Mouse (Mus musculus) c-Kit-positive CD71-positive TER-119-positive erythroid progenitor cells, embryonic 14.5 days (primary cell): ENCODE results near the gene Ncbp2.
A peak's percentile ranks its signal among the peaks of the same experiment; 100 is the strongest.

Source experiments
- DNase-seq: peaks from one replicate; pipeline ENCODE4 v3.0.0-alpha.2; 2013; ENCODE audit warnings: low spot score

Gene Ncbp2

DNA sequence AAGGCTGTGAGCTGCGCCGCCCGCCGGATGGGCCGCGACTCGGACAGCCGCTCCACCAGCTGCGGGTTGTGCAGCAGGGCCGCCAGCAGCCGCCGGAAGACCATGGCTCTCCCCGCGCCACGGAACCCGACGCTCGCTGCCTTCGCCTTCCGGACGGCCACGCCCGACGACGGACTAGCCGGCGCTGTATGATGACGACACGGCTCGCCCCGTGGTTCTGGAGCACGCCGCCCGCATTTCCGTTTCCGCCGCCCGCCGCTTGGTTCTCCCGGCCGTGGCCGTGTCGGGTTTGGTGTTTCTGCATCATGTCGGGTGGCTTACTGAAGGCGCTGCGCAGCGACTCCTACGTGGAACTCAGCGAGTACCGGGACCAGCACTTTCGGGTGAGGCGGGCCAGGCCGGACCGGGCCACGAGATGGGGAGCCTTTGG is at the start of gene Ncbp2, which contains the start of gene 0610012G03Rik:
Gene Ncbp2 (plus strand): TSS at position 169 of the 430 bp plus-strand sequence.
Gene 0610012G03Rik (minus strand): TSS at position 150 of the 430 bp plus-strand sequence.
- DNase-seq: peak; percentile 91

DNA sequence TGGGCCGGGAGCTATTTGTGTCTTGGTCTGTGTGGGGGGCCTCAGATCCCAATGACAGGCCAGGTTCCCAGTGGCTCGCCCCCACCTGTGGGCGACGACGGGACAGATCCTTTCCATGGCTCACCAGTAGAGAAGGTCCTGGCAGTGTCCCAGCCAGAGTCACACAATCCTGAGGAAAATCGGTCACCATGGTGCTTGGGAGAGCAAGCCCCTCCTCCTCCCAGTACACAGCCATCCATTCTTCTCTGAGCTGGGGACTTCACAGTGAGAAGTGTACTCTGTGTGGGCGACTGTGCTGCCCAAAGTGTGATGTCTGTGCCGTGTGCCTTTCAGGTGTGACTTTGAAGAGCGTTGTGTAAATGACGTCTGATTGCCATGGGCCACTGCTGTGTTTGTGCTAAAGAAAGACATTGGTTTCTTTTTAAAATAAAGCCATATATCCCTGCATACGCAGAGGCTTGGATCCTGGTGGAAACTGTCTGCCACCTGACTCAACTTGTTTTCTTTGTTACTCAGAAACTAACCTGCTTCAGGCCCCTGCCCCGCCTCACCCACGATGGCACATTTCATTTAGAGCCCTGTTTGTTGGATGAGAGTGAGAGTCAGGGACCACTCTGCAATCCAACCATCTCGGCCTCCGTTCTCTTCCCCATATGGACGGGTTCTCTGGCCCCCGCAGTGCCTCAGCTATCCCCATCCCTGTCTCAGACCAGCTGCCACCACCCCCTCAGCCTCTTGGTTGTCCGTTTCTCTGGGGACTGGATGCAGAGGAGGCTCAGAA is 49.6 kb upstream of the Ncbp2 start:
- DNase-seq: no peak

DNA sequence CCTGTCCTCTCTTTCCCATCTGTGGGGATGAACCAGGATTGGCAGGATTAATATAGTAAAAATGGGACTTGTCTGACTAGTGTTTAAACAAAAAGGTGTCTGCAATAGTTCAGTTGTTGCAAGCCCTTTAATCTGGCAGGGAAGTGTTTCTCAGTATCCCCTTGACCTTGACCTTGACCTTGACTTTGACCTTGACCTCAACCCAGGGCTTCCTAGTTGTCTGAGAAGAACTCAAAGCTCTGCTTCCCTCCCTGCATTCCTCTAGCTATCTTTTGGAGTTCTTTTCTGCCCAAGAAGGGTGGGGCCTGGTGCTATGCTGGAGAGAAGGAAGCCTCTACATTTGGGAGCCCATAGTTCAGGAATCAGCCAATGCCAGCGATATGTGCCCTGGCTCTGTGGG is 46.4 kb upstream of the Ncbp2 start:
- no peak for DNase-seq

DNA sequence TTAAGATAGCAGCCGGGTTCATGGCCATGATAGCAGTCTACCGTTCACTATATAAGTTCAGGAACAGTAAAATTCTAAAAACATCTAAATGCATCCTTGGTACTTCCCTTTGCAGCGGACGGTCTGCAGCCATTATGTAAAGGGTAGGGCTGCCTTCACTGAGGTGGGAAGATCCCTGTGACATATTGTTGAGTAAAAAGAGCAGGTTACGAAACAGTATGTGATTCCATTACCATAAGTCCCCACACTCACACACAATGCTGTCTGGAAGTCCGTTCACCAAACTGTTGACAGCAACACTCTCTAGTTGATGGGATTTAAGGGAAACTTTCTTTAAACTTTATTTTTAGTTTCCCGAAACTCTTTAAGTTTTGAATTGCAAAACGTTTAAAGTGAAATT is 45.1 kb upstream of the Ncbp2 start:
- DNase-seq: no peak

DNA sequence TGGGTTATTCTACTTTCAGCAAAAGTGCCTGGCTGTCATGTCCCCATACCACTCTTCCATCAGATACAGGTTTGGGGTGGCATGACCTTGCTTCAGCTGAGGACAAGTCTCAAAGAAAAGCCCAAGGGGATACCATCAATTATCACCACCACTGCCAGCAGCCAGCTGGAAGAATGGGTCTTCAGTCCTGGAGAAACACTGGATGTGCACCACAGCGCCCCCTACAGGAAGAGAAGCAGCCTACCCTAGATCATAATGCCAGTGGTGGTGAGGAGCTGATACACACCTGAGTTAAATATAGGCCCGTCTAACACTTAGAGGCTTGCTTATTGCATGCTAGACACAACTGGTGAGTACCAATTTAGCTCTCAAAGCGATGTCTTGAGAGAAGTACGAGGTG is 43.0 kb upstream of the Ncbp2 start:
- DNase-seq: peak; percentile 49

DNA sequence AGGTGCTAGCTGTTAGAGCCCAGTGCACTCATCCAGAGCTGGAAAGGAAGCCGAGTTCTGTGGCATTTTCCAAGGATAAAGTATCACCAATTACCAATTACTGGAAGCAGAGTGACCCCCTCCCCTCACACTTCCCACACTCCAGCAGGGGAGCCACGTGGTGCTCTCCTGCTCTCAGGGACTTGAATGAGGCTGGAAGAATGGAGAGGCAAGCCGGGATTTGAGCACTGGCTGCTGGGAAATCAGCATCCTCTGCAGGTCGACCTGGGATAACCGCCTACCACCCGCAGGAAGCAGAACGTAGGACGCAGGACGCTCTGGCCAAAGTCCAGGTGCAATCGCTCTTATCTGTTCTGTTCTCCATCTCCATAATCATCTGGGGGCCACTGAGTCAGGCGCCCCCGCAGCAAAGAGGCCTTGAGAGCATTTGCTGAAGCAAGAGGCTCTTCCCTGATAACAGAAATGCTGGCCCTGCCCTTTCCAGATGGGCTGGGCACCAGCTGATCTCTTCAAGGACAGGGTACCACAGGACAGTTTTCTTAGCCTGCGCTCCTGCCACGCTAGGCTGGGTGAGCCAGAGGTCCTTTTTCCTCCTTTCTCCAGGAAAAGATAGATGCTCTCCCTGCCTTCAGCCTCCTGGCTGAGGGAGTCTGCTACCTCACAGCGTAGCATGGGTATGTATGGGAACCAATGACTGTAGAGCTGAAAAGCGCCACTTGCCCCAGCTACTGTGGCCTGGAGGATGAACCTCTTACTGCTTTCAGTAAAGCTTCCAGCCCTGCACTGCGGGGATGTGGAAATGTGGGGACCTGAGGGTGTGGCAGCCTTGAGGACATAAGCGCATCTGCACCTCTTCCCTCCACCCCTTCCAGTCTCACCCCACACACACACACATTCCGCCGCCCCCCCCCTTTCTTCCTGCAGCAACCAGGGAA is 42.2 kb upstream of the Ncbp2 start:
- no peak for DNase-seq

DNA sequence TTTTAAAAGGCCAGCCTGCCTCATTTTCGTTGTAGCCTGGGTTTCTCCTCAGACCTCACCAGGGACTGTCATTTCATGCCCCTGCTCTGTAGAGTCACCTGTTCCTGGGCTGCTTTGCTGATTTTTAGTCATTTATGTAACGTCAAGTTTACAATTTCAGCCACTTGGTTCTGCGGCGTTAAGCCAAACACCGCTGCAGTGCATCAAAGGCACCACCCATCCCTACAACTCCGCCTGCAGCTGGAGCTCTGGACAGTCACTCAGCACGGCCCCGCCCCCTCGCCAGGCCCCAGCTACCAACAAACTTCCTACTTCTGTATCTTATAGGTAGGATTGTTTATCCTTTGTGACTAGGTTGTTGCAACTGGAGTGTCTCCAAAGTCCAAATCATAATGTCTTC is 41.4 kb upstream of the Ncbp2 start:
- no peak for DNase-seq

DNA sequence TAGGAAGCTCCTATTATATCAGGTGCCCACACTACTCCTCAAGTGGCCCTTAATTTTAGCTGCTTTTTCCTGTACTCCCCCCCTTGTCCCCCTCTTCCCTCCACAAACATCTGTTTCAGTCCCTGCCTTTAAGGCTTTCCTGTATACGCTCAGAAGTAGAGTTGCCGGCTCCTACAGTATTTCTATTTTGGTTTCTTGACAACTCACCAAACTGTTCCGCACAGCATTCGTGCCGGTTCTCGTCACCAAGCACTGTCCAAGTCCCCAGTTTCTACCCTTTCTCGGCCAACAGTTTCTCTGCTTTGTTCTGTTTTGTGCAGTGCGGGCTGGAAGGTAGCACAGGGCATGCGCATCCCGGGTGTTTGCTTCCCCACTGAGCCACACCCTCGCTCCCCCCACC is 39.4 kb upstream of the Ncbp2 start:
- no peak for DNase-seq

DNA sequence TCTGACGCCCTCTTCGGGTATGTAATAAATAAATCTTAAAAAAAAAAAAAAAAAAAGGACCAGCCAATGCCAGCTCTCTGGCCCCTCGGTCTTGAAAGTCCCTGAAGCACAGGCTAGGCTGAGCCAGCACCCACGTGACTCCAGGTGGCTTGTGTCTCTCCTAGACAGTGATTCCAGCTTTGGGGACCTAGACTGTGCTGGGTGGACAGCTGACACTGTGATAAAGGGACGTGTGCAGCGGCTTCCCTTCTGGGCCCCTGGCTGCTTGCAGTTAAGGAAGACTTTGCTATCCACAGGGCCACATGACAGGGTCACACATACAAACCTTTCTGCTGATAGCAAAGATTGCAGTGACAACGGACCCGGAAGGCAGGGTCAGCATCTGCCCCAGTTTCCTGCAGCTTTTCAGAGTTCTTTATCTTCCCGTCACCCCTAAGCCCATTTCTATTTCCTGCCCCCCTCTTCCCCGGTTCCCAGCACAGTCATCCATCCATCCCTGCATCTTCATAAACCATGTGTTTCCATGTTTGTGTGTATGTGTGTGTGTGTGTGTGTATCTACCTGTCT is 37.9 kb upstream of the Ncbp2 start:
- DNase-seq: no peak

DNA sequence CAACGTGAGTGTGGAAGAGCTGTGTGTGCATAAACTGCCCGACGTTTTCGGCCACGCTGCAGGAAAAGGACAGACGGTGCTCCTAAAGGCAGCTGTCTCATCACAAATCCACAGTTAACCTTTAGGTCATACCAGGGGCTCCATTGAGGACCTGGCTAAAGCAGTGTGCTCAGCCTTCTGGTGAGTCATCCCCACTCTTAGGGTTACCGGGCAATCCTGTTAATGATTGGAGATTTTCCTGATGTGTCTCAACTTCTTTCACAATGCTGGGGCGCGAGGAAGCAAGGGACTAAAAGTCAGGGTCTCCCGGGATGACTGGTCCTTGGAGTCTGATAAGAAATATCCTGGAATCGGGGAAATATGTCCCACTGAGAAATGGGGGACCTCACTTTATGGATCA is 30.5 kb upstream of the Ncbp2 start:
- DNase-seq: no peak

DNA sequence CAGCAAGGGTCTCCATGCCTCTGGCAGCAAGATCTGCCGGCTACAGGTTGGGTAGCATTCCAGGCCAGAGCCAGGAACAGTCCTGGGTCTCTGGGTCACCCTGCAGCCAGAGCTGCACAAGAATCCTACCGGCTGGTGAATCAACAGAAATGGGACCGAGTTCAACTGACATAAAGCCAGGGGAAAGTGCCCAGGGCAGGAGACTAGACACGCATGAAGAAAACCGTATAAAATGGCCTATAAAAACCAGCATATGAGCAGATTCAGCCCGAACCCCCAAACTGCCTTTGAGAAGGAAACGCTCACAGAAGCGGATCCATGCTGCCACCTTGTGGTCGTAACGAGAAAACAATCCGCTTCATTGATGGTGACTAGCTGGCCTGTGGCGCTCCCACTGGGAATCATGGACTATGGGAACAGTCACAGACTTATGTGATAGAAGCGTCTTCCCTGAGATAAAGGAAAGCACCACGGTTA is 30.0 kb upstream of the Ncbp2 start:
- DNase-seq: peak; percentile 67

DNA sequence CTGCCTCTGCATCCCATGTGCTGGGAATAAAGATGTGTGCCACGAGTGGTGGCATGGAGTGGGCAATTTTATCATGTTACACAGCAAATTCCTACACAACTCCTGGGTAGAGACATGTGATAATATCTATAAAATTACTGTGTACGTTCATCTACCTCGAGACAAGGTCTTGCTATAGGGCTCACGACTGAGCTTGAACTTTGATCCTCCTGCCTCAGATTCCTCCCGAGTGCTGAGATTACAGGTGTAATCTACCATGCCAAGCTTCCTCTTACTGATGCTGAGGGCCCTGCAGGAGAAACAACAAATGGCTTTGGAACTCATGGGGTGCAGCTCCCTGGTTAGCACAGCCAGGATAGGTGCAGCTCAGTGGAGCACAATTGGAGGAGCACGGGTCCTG is 23.9 kb upstream of the Ncbp2 start:
- no peak for DNase-seq

DNA sequence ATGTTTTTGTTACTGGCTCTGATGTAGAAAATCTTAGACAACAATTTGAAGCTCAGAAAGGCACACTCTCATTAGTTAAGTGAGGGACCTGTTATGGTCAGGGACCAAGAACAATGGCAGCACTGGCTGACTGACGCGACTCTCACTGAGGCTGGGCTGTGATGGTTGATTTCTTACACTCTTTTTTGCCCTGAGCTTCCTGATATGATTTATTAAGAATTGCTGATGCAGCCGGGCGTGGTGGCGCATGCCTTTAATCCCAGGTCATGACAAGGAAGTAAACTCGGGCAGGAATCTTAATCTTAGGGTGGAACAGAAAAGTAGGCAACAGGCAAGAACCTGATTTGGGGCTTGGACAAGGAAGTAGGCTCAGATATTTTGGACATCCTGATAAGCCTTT is 22.2 kb upstream of the Ncbp2 start:
- no peak for DNase-seq

DNA sequence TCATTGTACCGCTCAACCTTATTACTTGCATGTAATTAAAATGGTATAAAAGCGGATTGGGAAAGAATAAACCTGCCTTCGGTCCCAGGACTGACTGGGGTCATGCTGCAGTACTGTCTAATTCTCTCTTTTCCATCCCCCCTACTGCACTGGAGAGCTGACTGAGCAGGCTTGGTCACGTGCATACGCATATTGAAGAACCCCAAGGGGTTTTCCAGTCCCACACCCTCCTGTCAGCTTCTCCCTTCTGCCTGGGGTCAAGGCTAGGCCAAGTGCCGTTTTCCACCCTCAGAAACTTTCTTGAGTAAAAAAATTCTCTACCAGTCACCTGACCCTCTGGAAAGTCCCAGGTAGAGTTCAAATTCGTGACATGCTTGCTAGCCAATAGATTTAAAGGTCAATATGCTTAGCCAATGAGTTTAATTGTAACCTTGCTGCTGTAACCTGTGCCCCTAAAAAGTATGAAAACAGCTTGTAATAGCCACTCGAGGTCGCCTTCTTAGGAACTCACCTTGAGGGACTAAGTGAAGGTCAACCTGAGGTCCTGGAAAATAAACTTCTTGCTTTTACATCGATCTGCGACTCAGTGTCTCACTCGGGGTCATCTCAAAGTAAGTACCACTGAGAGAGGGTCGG is 21.6 kb upstream of the Ncbp2 start:
- no peak for DNase-seq

DNA sequence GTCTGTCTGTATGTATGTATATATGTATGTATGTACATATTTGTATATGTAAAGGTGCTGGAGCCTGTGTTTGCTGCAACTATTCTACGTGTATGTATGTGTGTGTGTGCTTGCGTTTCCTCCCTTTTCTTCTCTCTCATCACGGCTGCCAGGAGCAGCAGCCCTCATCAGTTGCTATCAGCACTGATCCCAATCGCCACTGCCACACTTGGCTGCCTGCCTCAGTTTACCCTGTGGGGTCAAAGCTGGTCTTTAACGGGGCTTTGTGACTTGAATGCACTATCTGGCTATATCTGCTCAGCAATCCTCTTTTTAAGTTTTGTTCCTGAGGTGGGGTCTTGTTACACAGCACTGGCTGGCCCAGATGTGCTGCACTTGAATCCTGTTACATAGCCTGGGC is 20.9 kb upstream of the Ncbp2 start:
- no peak for DNase-seq

DNA sequence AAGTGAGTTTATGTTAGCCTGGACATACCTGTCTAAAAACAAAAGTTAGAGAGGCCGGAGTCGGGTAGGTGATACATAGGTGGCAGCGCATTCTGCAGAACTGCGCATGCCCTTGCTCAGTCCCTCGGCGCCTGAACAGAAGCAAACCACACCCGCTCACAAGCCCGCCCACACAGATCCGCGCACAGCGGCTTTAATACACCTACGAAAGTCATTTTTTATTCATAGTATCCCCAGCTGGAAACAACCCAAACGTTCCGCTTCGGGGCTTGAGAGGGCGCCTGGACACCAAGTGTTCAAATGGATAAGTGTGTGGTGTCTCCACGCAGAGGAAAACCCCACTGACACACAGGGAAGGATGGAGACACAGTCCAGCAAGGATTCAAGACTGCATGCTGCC is 17.0 kb upstream of the Ncbp2 start:
- no peak for DNase-seq

DNA sequence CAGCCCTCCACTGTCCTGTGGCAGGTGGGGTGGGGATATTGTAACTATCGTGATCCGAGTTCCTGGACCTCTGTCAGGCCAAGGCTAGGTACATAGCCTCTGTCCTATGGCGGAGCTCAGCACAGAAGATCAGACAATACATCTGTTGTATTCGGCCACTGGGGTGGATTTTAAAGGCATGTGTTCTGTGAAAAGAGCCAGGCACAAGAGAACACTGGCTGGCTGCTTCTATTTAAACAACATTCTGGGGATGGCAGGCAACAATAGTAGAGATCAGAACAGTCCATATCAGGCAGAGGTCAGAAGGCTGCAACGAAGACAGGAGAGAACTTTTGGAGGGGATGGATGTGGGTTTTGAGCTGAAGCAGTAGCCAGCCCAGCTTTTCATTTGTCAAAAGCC is 16.1 kb upstream of the Ncbp2 start:
- DNase-seq: no peak

DNA sequence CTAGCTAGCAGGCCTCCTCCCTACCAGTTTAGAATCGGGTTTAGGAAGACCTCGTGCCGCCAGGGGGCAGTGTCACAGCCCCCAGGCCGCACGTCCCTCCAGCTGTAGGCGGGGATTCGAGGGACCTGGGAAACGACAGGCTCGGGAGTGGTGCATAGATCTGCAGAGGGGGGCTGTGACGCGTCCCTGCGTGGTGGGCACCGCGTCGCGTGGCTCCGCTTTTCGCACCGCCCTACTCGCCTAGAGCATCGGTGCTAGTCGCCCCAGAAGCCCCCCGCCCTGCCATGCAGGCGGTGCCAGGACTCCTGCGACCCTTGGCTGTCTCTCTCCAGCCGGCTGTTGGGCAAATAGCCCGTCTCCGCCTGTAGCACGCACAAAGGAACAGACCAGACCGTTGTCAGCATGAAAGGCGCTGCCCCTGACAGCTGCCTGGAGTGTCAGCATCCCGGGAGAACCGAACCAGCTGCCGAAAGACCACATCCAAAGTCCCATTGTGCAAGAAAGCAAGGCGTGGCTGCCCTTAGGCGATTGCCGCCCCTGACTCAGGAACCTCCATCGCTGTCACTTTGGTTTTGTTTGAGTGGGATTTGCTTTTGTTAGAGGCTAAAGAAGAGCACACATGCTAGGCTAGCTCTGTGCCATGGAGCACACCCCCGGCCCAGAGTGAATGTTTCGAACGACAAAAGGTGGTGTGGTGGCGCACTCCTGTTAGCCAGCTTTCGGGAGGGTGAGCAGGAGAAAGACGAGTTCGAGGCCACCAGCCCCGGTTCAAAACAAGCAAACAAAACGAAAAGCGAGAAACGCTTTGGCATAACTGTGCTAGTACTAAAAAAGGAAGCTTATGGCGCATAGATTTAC is 15.2 kb upstream of the Ncbp2 start:
- DNase-seq: peak; percentile 64

DNA sequence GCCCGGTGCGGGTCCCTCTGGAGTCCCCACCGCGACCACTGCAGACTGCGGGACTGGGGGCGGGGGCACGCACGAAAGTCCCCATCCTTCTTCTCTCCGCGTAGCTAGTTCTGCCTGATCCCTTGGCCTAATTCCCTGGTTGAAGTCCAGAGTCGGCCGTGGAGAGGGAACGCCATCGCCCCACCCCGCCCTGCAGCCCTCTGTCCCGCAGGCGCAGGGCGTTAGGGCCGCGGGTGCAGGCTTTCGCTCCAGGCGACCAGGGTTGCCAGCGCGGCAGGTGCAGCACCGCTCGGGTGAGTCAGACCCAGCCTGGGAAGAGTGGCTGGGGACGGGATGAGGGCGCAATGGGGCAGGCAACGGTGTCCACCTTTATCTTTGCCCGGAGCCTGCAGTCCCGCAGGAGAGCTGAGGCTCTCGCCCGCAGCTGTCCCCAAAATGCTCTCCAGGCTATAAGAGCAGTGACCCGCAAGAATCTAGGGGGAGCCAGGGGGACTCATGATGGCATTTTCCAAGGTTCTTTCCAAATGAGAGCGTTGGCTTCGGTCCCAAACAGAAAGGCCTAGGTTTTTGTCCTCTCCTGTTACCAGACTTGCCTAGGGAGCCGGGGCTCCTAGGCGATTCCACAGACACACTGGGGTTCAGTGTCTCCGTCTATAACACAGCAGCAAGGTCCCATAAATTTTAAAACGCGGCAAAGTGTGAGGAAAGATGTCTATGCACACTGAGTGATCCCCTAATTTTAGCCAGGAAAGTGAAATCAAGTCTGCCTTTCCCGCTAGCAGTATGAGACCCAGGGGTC is 14.4 kb upstream of the Ncbp2 start, which contains the start of gene Pigz:
Gene Pigz (plus strand): TSS at position 101 of the 799 bp plus-strand sequence.
- no peak for DNase-seq

DNA sequence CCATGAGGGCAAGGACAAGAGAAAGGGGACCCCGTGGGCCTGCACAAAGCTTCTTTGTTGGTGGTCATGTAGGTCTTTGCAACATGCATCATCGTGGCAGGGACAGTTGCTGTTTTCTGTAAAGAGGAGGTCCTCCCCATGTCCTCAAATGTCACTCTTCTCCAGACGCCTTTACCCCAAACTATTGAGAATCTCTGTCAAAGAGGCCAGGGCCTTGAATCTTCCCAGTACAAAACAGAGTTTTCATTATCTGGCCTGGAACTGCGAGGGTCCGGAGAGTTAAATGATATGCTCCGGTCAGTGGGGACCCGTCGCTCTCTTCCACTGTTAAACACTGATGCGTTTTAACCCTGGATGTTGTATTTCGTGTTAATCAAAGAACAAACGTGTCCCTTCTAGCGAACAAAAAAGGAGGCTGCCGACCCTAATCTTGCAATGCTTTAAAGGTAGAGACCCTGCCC is 13.7 kb upstream of the Ncbp2 start:
- no peak for DNase-seq
